In the genomic region with DNA sequence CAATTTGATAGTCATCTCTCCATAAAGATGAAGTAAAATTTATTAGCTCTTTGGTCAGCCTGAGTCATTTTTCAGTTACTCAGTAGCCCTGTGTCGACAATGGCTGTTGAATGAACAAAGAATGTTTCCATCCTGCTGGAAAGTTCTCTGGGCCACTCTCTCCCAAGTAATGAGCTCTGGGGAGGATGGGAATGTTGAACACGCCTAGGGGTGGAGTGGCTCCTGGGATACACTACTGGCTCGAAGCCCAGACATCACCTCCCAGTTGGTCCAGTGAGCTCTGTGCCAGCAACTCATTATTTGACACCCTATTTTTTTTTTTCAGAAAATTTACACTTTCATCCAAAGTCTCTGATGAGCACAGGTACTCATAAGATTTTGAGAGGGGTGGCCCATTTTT, we compare ENCODE assay signal across 12 mouse cellular contexts.
A peak's percentile ranks its signal among the peaks of the same experiment; 100 is the strongest.
DNase-seq lines count a peak whose midpoint lies in the region; ATAC-seq and TF ChIP-seq lines count a peak whose summit lies in the region.
"Had no signal": no experiment of that assay in that cellular context is flagged by ENCODE, and none has a peak within 500 bp of the region (broad histone marks: within the 10 kb centered on the region; RNA-seq: fewer than 3 reads in every experiment).

No protein-coding gene starts in this region.

- H3K9me3 ChIP-seq in kidney, embryonic 15.5 days (replicated peaks), result no peaks in the 10 kb centered on the region
- H3K9me3 ChIP-seq in midbrain, postnatal 0 days (ENCODE audit: low read length), result no peaks in the 10 kb centered on the region
- H3K9me3 ChIP-seq: hindbrain, embryonic 15.5 days; liver, embryonic 12.5 days; midbrain, embryonic 15.5 days had no signal

- 63% methylated on average over 3 of the region's 3 CpGs for WGBS in kidney, embryonic 15.5 days
- WGBS in midbrain, postnatal 0 days, result 71% methylated on average over 3 of the region's 3 CpGs

- intact Hi-C loops in gastrocnemius, postnatal 14 days (cut with DNase I; ENCODE audit: low total_unique reads), result no loop called here

- no peaks in the 10 kb centered on the region for H3K4me1 ChIP-seq in kidney, embryonic 15.5 days
- H3K4me1 ChIP-seq in midbrain, postnatal 0 days (ENCODE audit: insufficient read depth, low read length), result no peaks in the 10 kb centered on the region
- H3K4me1 ChIP-seq: hindbrain, embryonic 15.5 days; liver, embryonic 12.5 days; midbrain, embryonic 15.5 days had no signal

- H3K27me3 ChIP-seq in kidney, embryonic 15.5 days, result no peaks in the 10 kb centered on the region
- no peaks in the 10 kb centered on the region for H3K27me3 ChIP-seq in midbrain, postnatal 0 days (ENCODE audit: insufficient read depth, low read length)
- H3K27me3 ChIP-seq: hindbrain, embryonic 15.5 days; liver, embryonic 12.5 days; midbrain, embryonic 15.5 days had no signal

- no peak overlapping the region for H3K9ac ChIP-seq in kidney, embryonic 15.5 days
- H3K9ac ChIP-seq in midbrain, postnatal 0 days (replicated peaks; ENCODE audit: low read length, poor library complexity, severe bottlenecking), result no peak overlapping the region
- H3K9ac ChIP-seq: hindbrain, embryonic 15.5 days; liver, embryonic 12.5 days; midbrain, embryonic 15.5 days had no signal

- H3K36me3 ChIP-seq in kidney, embryonic 15.5 days, result no peaks in the 10 kb centered on the region
- H3K36me3 ChIP-seq in midbrain, postnatal 0 days (ENCODE audit: insufficient read depth, low read length), result no peaks in the 10 kb centered on the region
- H3K36me3 ChIP-seq: hindbrain, embryonic 15.5 days; liver, embryonic 12.5 days; midbrain, embryonic 15.5 days had no signal

- no peak overlapping the region for H3K27ac ChIP-seq in kidney, embryonic 15.5 days
- no peak overlapping the region for H3K27ac ChIP-seq in midbrain, postnatal 0 days (ENCODE audit: low read depth, low read length)
- H3K27ac ChIP-seq: hindbrain, embryonic 15.5 days; liver, embryonic 12.5 days; midbrain, embryonic 15.5 days had no signal

- TF ChIP-seq CTCF in midbrain, postnatal 0 days (IDR thresholded peaks at IDR 0.05), result no peak

- ATAC-seq in kidney, embryonic 15.5 days (replicated peaks; ENCODE audit: low FRiP score), result no peak
- no peak for ATAC-seq in midbrain, postnatal 0 days (ENCODE audit: low FRiP score)
- ATAC-seq: liver, embryonic 12.5 days; midbrain, embryonic 15.5 days had no signal

- no peak overlapping the region for H3K4me3 ChIP-seq in kidney, embryonic 15.5 days (replicated peaks)
- H3K4me3 ChIP-seq in midbrain, postnatal 0 days (ENCODE audit: low read depth, low read length), result no peak overlapping the region
- H3K4me3 ChIP-seq: hindbrain, embryonic 15.5 days; liver, embryonic 12.5 days; midbrain, embryonic 15.5 days had no signal

- peak; percentile 12 for DNase-seq in kidney, adult 18-20 months
- peak; percentile 11 for DNase-seq in gastrocnemius, postnatal 14 days
- peak; percentile 40 for DNase-seq in kidney, postnatal 10 days
- DNase-seq in skeletal muscle tissue, adult 2 months (ENCODE audit: low read depth, low spot score), result peak; percentile 57
- DNase-seq in midbrain, postnatal 0 days (ENCODE audit: low spot score), result no peak
- no peak for DNase-seq in left cerebral cortex, adult 18-20 months (ENCODE audit: low spot score in 2 of 2)
- DNase-seq: spleen, adult 18-20 months; thymus, postnatal 25 days had no signal

- no peak overlapping the region for H3K4me2 ChIP-seq in kidney, embryonic 15.5 days
- no peak overlapping the region for H3K4me2 ChIP-seq in midbrain, postnatal 0 days (ENCODE audit: low read depth, low read length, poor library complexity, severe bottlenecking)
- H3K4me2 ChIP-seq: hindbrain, embryonic 15.5 days; liver, embryonic 12.5 days; midbrain, embryonic 15.5 days had no signal

Comparison
In these comparisons a context has a peak if more than half of its experiments do, and no peak if none do; other contexts are left out.
1. DNase-seq: peak in kidney, adult 18-20 months (single experiment), gastrocnemius, postnatal 14 days (single experiment), kidney, postnatal 10 days (single experiment) and skeletal muscle tissue, adult 2 months (single experiment); none in midbrain, postnatal 0 days (single experiment) and left cerebral cortex, adult 18-20 months (0 of 2).